Mouse (Mus musculus) embryonic facial prominence, embryonic 11.5 days (tissue): ENCODE data around the gene Nek7. TPM values are rescaled to one million over a fixed set of nuclear protein-coding genes. Genes with fewer than 3 reads are reported as not detected.

Experiments
- ATAC-seq: fragments of 200-750 bp; cut with Nextera tagmentation; replicated peaks from 2 replicates; pipeline ENCODE4 v1.8.0; 2017; ENCODE audit warnings: low read depth; ENCODE audit not compliant: insufficient number of reproducible peaks, low FRiP score, low TSS enrichment
- DNase-seq: peaks from one replicate; pipeline ENCODE4 v3.0.0-alpha.2; 2015; ENCODE audit warnings: low spot score
- H3K27ac ChIP-seq: fragments of 300-500 bp; sonication (generic); replicated peaks from 2 replicates; pipeline ENCODE4 v1.5.1; 2014; ENCODE audit warnings: mild to moderate bottlenecking, low read depth, low read length, control low read depth
- H3K27me3 ChIP-seq: fragments of 300-500 bp; sonication (generic); 2 replicates; pipeline ENCODE4 v1.6.1; 2014; ENCODE audit warnings: mild to moderate bottlenecking, low read length, moderate library complexity, mixed read lengths; ENCODE audit not compliant: control insufficient read depth, insufficient read depth
- H3K36me3 ChIP-seq: fragments of 300-500 bp; sonication (generic); replicated peaks from 2 replicates; pipeline ENCODE4 v1.6.1; 2014; ENCODE audit warnings: low read depth, mild to moderate bottlenecking, low read length, moderate library complexity, mixed read lengths; ENCODE audit not compliant: control insufficient read depth, insufficient read depth
- H3K4me1 ChIP-seq: fragments of 300-500 bp; sonication (generic); 2 replicates; pipeline ENCODE4 v1.6.1; 2014; ENCODE audit warnings: low read length, mixed read lengths; ENCODE audit not compliant: control insufficient read depth, insufficient read depth
- H3K4me2 ChIP-seq: fragments of 300-500 bp; sonication (generic); 2 replicates; pipeline ENCODE4 v1.6.1; 2014; ENCODE audit warnings: low read depth, mild to moderate bottlenecking, control low read depth, low read length, moderate library complexity
- H3K4me3 ChIP-seq: fragments of 300-500 bp; sonication (generic); 2 replicates; pipeline ENCODE4 v1.5.1; 2014; ENCODE audit warnings: low read depth, low read length, control low read depth
- H3K9ac ChIP-seq: fragments of 300-500 bp; sonication (generic); replicated peaks from 2 replicates; pipeline ENCODE4 v1.6.1; 2014; ENCODE audit warnings: mild to moderate bottlenecking, control low read depth, low read length
- H3K9me3 ChIP-seq: fragments of 300-500 bp; sonication (generic); replicated peaks from 2 replicates; pipeline ENCODE4 v1.6.1; 2016; ENCODE audit warnings: mild to moderate bottlenecking, low read length, inconsistent platforms, mixed read lengths; ENCODE audit not compliant: control insufficient read depth
- WGBS: fragments of 180-500 bp; shearing (Covaris S2); extraction: QIAGEN DNeasy Blood & Tissue Kit; methylation state at CpG from one replicate; pipeline ENCODE4 v1.1.7; 2014; 5-methylcytosine and 5-hydroxymethylcytosine counted together
- polyA plus RNA-seq: library from polyadenylated mRNA; unstranded; fragments of >200 nt; fragmentation: Nextera tagmentation; extraction: Ambion mirVana; gene quantifications from 2 replicates; pipeline ENCODE4 v1.2.1, GENCODE M21; 2014

The Nek7 gene
- polyA plus RNA-seq, 1 experiment from 2014 or later: 30.8 TPM

DNA sequence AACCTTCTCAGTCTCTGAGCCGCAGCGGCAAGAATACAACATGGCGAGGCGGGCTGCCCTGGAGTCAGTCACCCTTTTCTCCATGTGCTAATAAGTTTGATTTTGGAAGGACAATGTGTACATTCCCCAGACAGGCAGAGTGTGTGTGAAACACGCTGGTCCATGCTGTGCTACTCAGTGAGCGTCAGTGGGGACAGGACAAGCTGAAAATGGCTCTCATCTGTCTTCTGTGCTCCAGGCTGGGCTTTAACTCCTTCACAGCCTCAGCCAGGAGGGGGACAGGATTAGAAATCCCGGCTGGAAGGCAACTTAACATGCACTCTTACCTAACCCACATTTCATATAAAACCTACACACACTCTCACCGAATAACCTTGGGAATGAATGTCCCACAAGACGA, 120.5 kb downstream of the Nek7 start:
- Histone ChIP-seq H3K4me1 (no peaks in the 10 kb centered on the region), H3K9ac (no peak overlapping the region)
- ATAC-seq: peak; percentile 86

DNA sequence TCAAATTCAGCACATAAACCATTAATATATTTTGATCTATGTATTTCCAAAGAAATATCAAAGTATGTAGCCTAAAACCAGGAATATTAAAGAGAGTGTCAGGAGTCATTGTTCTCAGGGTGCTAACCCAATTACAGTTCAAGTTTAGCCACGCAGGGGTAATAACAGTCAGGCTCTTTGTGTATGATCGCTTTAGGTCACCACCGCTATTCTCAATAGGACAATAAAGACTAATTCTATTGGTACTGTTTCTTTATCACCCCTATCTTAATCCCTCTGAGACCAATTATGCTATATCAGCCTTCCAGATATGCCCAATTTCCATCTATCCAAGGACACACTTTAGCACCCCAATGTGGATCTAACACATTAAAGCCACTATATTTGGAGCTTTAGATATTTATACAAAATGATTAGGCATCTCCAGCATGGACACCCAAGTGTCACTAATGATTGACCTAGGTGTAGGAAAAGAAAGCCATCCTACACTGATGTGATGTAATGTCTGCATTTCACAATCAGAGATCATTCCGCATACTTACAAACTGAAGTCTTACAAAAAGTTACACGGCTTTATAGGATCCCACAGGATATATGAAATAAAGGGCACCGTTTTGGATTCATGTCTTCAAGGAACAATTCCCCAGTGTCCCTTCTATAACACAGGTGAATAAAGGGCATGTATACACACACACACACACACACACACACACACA, 128.4 kb downstream of the Nek7 start:
- no peak overlapping the region for H3K9ac ChIP-seq
- no peak overlapping the region for H3K27ac ChIP-seq
- H3K4me2 ChIP-seq: no peak overlapping the region
- ATAC-seq (no peak), DNase-seq (no peak)
- 85% methylated on average over 6 of the region's 6 CpGs for WGBS
- H3K4me3 ChIP-seq: no peak overlapping the region
- no peaks in the 10 kb centered on the region for H3K27me3 ChIP-seq
- H3K36me3 ChIP-seq: no peaks in the 10 kb centered on the region
- no peaks in the 10 kb centered on the region for H3K9me3 ChIP-seq
- H3K4me1 ChIP-seq: no peaks in the 10 kb centered on the region

More for the DNA sequence above, 120.5 kb downstream of the Nek7 start:
- no peaks in the 10 kb centered on the region for H3K27me3 ChIP-seq
- DNase-seq: peak; percentile 29
- 31% methylated on average over 9 of the region's 9 CpGs for WGBS
- H3K4me3 ChIP-seq: no peak overlapping the region
- H3K9me3 ChIP-seq: no peaks in the 10 kb centered on the region
- H3K36me3 ChIP-seq: no peaks in the 10 kb centered on the region
- peak overlapping the region; percentile 47 for H3K27ac ChIP-seq
- H3K4me2 ChIP-seq: no peak overlapping the region

DNA sequence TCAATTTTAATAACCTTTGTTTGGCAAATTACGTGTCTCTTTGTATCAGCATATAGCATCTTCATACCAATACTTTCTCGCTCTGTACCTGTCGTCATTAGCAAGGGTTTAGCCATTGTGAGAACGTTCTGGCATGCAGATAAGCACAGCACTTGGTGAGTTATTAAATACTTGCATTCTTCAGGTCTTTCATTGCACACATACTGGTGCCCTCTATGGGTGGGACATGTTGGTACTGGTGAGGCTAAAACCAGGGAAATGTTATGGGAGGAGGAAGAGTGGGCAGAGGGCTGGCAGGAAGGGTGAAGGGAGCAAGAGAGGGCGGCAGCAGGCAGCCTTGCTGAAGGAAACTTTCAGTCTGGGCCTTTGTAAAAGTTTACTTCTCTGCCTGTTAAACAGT, 132.4 kb downstream of the Nek7 start:
- Histone ChIP-seq H3K4me2 (no peak overlapping the region), H3K9me3 (no peaks in the 10 kb centered on the region), H3K36me3 (no peaks in the 10 kb centered on the region), H3K27me3 (no peaks in the 10 kb centered on the region), H3K4me1 (no peaks in the 10 kb centered on the region), H3K9ac (no peak overlapping the region), H3K4me3 (no peak overlapping the region), H3K27ac (no peak overlapping the region)
- WGBS: 85% methylated on average over 5 of the region's 5 CpGs
- DNase-seq (no peak), ATAC-seq (no peak)

DNA sequence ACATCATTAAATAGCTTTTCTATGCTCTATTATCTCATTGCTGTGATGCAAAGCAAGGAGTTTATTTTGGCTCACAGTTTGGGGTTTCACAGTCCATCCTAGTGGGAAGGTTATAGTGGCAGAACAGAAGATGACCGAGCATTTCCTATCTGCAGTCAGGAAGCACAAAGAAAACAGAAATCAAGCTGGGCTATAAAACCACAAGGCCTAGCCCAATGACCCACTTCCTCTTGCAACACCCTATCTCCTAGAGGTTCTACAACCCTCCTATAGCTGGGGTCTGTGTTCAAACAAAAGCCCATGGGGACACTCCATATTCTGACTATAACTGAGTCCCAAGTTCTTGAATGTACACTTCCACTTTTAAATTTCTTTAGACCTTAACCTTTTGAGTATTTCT, 139.2 kb downstream of the Nek7 start:
- no peak for ATAC-seq
- Histone ChIP-seq H3K36me3 (no peaks in the 10 kb centered on the region), H3K4me3 (no peak overlapping the region), H3K4me1 (no peaks in the 10 kb centered on the region), H3K9ac (no peak overlapping the region), H3K27me3 (no peaks in the 10 kb centered on the region), H3K9me3 (no peaks in the 10 kb centered on the region), H3K27ac (no peak overlapping the region), H3K4me2 (no peak overlapping the region)
- WGBS: 92% methylated on average over 1 of the region's 1 CpGs
- DNase-seq: no peak

DNA sequence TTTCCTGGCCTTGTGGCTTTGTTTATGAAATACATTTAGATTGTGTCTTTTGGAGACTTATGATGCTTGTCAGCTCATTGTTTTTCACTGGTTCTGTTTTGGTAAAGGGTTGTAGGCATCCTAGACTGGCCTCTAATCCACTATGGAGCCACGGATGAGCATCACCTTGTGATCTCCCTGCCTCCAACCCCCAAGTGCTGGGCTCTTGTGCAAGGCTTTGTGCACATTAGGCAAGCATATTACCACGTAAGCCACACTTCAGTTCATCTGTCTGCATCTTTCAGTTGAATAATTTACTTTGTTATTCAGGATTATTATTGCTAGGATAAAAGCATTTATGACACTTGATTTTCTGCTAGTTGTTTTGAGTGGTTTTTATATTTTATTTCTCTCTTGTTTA, 154.6 kb downstream of the Nek7 start:
- no peak overlapping the region for H3K9ac ChIP-seq
- H3K4me2 ChIP-seq: no peak overlapping the region
- no peaks in the 10 kb centered on the region for H3K36me3 ChIP-seq
- H3K9me3 ChIP-seq: no peaks in the 10 kb centered on the region
- H3K4me3 ChIP-seq: no peak overlapping the region
- H3K27me3 ChIP-seq: no peaks in the 10 kb centered on the region
- 79% methylated on average over 2 of the region's 2 CpGs for WGBS
- no peak overlapping the region for H3K27ac ChIP-seq
- H3K4me1 ChIP-seq: no peaks in the 10 kb centered on the region
- ATAC-seq (no peak), DNase-seq (no peak)

DNA sequence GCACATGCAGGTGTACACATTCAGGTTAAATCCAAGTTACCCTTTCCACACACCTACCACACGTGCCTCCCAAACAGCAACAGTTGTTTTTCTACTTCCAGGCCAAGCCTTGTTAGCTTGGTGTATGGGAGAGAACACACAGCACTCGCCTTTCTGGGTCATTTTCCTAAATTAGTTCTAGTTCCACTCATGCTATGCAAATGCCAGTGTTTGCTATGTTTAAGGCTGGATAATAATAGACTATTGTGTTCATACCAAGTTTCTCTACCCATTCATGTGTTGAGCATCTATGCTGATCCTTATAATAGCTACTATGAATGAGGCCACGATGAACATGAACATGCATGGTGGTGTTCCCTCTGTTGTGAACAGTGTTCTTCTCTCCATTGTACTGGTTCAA, 158.5 kb downstream of the Nek7 start:
- Histone ChIP-seq H3K27ac (no peak overlapping the region), H3K9ac (no peak overlapping the region), H3K4me2 (no peak overlapping the region), H3K9me3 (no peaks in the 10 kb centered on the region), H3K27me3 (no peaks in the 10 kb centered on the region), H3K4me3 (no peak overlapping the region), H3K4me1 (no peaks in the 10 kb centered on the region), H3K36me3 (no peaks in the 10 kb centered on the region)
- DNase-seq (no peak), ATAC-seq (no peak)
- WGBS: 80% methylated on average over 3 of the region's 3 CpGs

DNA sequence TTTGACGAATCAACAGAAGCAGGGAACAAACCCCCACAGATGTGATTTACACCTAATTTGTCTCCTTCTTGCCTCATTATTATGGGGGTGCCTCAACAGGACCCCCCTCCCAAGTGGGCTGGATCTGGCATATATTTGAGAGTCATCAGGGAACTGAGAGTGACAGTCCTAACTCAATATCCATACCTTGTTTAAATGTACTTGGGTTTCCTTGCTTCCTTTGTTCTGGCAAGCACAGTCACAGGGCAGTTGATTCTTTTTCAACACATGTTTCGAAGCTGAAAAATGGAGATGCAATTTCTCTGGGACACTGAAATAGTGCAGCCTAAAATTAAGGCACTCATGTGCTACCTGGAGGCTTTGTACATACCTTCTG, 170.5 kb downstream of the Nek7 start:
- no peak overlapping the region for H3K4me2 ChIP-seq
- H3K9ac ChIP-seq: no peak overlapping the region
- H3K9me3 ChIP-seq: no peaks in the 10 kb centered on the region
- no peak for ATAC-seq
- no peak overlapping the region for H3K27ac ChIP-seq
- H3K4me1 ChIP-seq: no peaks in the 10 kb centered on the region
- 73% methylated on average over 2 of the region's 2 CpGs for WGBS
- H3K36me3 ChIP-seq: no peaks in the 10 kb centered on the region
- H3K4me3 ChIP-seq: no peak overlapping the region
- H3K27me3 ChIP-seq: no peaks in the 10 kb centered on the region
- DNase-seq: no peak

DNA sequence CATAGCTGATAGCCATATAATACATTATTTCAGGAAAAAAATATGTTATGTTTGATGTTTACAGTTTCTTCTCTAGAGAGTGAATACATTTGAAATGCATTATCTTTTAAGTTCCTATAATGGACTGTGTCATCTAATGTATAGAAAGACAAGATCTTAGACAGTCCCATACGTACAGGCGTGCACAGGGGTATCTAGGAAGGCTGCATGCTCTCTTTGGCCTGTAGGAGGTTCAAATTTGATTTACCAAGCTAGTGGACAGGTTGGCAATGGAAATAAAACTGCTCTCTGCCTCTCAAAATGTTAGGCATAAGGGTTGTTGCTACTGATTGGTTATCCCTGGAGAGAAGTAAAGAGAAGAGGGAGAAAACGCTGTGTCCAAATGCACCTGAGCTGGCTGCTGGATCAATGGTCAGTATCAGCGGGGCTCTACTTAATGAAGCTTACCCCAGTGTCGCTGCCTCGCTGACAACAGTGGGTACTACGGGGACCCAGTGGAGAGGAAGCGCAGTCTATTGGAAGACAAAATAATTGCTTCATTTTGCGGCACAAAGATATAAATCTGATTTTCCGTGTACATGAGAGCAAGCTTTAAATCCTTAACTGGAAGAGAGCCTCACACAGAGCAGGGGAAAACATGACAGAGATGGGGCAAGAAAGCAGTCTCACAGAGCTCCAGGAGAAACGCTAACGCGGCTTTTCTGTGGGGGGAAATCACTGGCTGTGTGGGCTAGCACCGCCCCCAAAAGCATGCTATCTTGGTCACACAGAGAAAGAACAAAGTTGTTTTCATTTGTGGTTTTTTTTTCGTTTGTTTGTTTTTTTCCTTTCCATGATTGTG, 171.1 kb downstream of the Nek7 start:
- H3K4me3 ChIP-seq: no peak overlapping the region
- WGBS: 66% methylated on average over 15 of the region's 15 CpGs
- H3K4me2 ChIP-seq: no peak overlapping the region
- H3K9me3 ChIP-seq: no peaks in the 10 kb centered on the region
- H3K27ac ChIP-seq: no peak overlapping the region
- H3K9ac ChIP-seq: no peak overlapping the region
- DNase-seq (no peak), ATAC-seq (no peak)
- H3K4me1 ChIP-seq: no peaks in the 10 kb centered on the region
- no peaks in the 10 kb centered on the region for H3K27me3 ChIP-seq
- no peaks in the 10 kb centered on the region for H3K36me3 ChIP-seq
